Mouse (Mus musculus) CD4-positive helper T cell, adult 2 months (primary cell): ENCODE data around the gene Vmn1r79.
"Not testable (repeated sequence)": the region's sequence is repeated elsewhere in the genome, so short reads cannot be mapped to it uniquely, and the experiment has no call there.

Experiments
- DNase-seq: peaks from one replicate; pipeline ENCODE4 v3.0.0-alpha.2; 2012; ENCODE audit warnings: low read depth, missing footprints, low spot score

Vmn1r79 gene

DNA sequence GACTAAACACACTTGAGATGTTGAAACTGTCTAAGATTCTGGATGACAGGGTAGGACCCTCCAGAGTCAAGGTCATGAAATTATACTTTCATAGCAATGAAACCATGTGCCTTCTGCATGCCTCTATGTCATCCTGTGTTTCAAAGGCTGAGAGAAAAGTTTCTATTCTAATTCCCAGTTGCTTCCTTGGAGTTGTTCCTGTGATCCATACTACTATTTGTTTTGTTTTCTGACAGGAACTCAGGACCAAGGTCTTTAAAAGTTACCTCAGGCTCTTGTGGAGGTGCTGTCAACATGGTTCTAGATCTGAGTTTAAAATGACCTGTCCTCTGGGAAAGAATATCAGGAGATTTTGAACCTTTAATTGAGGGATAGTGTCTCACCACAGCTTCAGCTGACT is at the start of gene Vmn1r79:
Vmn1r79 (plus strand) TSS at position 301 of the 400 bp plus-strand sequence.
- DNase-seq = not testable (repeated sequence)

DNA sequence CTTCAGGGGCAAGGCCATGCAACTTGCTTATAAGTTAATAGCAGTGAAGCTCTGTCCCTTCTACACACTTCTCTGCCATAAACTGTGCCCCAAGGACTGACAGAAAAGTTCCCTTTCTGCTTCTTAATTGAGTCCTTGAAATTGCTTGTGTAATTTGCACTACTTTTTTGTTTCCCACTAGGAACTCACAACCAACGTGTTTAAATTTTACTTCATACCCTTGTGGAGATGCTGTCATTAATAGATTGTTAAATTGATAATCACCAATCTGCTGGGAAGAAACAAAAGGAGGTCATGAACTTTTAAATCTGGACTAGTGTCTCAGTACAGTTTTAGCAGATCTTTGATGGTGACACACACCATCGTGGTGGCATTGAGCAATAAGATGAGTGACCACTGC is 21.1 kb upstream of the Vmn1r79 start, which contains the start of gene Vmn1r78:
Vmn1r78 (plus strand) TSS at position 301 of the 400 bp plus-strand sequence.
- DNase-seq = no peak

DNA sequence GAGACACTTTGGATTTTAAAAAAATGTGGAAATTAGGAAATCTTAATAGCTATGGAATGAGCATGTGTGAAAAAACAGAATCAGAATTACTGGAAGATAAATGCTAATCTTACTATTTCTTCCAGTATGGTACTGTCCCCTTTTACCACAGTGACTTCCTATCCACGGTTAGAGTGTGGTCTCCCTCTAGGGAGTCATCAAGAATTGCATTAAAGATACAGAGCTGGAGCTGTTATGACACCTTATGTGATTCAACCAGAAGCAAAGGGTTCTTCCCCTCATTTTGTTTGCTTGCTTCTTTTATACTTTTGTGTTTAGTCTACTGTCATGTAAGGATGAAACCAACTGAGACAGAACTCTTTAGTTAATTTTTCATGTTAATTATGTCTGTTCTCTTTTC is 14.6 kb upstream of the Vmn1r79 start:
- not testable (repeated sequence) for DNase-seq

DNA sequence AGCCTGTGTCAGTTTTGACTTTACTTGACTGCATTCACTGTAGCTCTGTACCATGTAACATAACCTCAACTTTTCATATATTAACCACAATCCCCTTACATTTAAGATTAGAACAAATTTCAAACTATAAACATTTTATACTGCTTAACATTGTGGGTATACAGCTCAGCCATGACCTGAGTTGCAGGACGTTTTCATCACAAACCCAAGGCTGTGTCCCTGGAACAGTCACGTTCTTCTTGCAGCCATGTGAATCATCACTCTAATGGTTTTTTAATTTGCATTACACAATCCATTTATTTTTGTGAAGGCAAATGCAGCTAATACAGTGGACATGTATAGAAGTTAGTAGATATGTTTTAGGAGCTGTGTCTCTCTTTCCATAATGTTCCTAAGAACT is 1.8 kb downstream of the Vmn1r79 start:
- not testable (repeated sequence) for DNase-seq

DNA sequence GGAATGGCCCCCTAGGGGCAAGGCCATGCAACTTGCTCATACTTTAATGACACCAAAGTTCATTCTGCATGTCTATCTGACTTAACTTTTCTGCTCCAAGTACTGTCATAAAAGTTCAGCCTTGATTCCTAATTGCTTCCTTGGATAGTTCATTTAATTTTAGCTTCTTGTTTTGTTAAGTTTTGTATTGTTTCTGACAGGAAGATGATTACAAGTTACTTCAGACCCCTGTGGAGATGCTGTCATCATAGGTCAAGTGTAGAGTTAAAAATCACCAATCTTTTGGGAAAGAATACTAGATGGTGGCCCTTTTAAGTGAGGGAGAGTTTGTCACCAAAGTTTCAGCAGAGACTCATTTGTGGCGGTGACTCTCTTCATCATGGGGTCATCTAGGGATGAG is 17.9 kb downstream of the Vmn1r79 start, which contains the start of gene Vmn1r80:
Vmn1r80 (plus strand) TSS at position 301 of the 400 bp plus-strand sequence.
- DNase-seq = no peak

DNA sequence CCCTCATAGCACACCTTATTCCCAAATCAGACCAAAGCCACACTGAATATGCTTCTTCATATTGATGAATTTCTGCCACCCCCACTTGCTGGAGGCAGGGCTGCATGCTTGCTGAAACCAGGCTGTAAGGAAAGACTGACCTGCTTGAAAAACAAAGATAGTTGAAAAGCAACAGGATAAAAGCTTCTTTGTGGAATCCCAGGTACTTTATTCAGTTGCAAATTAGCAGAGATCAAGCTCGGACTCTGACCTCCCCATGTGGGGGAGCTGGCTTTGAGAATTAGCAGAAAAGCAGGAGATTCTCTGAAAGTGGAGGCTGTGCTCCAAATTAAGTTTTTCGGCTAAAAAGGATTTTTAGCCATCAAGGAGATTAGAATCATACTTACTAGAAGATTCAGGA is 33.1 kb downstream of the Vmn1r79 start:
- no peak for DNase-seq
